Mouse (Mus musculus) ES-CJ7 (cell line): Measurements from ENCODE around the gene Shank2.
A peak's percentile ranks its signal among the peaks of the same experiment; 100 is the strongest.

Experiments
- DNase-seq: peaks from one replicate; pipeline ENCODE4 v3.0.0; 2011; ENCODE audit warnings: low read depth, low spot score

The Shank2 gene

DNA sequence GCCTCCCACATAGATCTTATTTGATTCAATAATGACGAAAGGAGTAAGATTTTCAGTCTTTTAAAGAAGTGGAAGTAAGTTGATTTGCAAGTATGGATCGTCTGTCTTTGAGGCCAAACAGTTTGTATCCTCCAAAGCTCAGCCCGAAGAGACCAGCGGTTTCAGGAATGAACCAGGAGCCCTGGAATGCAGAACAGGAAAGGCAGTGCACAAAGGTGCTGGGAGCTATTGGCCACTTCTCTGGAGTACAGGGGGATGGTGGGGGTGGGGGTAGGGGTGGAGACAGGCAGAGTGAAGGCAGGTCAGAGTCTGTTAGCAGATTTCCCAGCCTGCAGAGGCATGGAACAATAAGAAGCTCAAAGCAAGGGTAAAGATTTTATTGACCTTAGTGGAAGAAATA, 471.8 kb downstream of the Shank2 start:
- peak; percentile 50 for DNase-seq
